Mouse (Mus musculus) stomach, postnatal 0 days (tissue): ENCODE measurements around the gene Scrg1.

Source experiments
- CTCF ChIP-seq: IDR thresholded peaks from 2 replicates; pipeline ENCODE4 v1.5.1; 2016; ENCODE audit warnings: antibody characterized with exemption, low read depth, mild to moderate bottlenecking, moderate library complexity
- EP300 ChIP-seq: optimal IDR thresholded peaks from 2 replicates; pipeline ENCODE3; 2016; ENCODE audit warnings: antibody characterized with exemption

- TF ChIP-seq CTCF (no peak), EP300 (no peak)
Measured at GRCm38 (mm10) chr8:57478406-57478805, 22.7 kb downstream of the Scrg1 start.
